Mouse (Mus musculus) midbrain, embryonic 14.5 days (tissue): ENCODE measurements around the gene Gnb2. TPM values are rescaled to one million over a fixed set of nuclear protein-coding genes. Genes with fewer than 3 reads are reported as not detected.

ENCODE experiments used
- ATAC-seq: fragments of 200-750 bp; cut with Nextera tagmentation; 2 replicates; pipeline ENCODE4 v1.8.0; 2017; ENCODE audit warnings: moderate number of reproducible peaks, moderate library complexity; ENCODE audit not compliant: low FRiP score, low TSS enrichment
- DNase-seq: peaks from one replicate; pipeline ENCODE4 v3.0.0-alpha.2; 2015
- H3K27ac ChIP-seq: fragments of 300-500 bp; sonication (generic); replicated peaks from 2 replicates; pipeline ENCODE4 v1.5.1; 2014; ENCODE audit warnings: mild to moderate bottlenecking, low read depth, low read length, moderate library complexity
- H3K27me3 ChIP-seq: fragments of 300-500 bp; sonication (generic); 2 replicates; pipeline ENCODE4 v1.6.1; 2014; ENCODE audit warnings: low read length, control low read depth, mixed read lengths; ENCODE audit not compliant: control insufficient read depth, insufficient read depth
- H3K36me3 ChIP-seq: fragments of 300-500 bp; sonication (generic); 2 replicates; pipeline ENCODE4 v1.6.1; 2014; ENCODE audit warnings: low read length, control low read depth; ENCODE audit not compliant: control insufficient read depth, insufficient read depth
- H3K4me1 ChIP-seq: fragments of 300-500 bp; sonication (generic); 2 replicates; pipeline ENCODE4 v1.6.1; 2014; ENCODE audit warnings: mild to moderate bottlenecking, antibody characterized with exemption, low read length, control low read depth; ENCODE audit not compliant: control insufficient read depth, insufficient read depth
- H3K4me2 ChIP-seq: fragments of 300-500 bp; sonication (generic); 2 replicates; pipeline ENCODE4 v1.6.1; 2014; ENCODE audit warnings: mild to moderate bottlenecking, low read length, moderate library complexity
- H3K4me3 ChIP-seq: fragments of 300-500 bp; sonication (generic); replicated peaks from 2 replicates; pipeline ENCODE4 v1.5.1; 2014; ENCODE audit warnings: low read depth, low read length
- H3K9ac ChIP-seq: fragments of 300-500 bp; sonication (generic); replicated peaks from 2 replicates; pipeline ENCODE4 v1.6.1; 2014; ENCODE audit warnings: mild to moderate bottlenecking, low read length, moderate library complexity
- H3K9me3 ChIP-seq: fragments of 300-500 bp; sonication (generic); 2 replicates; pipeline ENCODE4 v1.6.1; 2016; ENCODE audit warnings: low read length, control low read depth, mixed read lengths; ENCODE audit not compliant: control insufficient read depth
- WGBS: fragments of 180-500 bp; shearing (Covaris S2); extraction: QIAGEN DNeasy Blood & Tissue Kit; methylation state at CpG from one replicate; pipeline ENCODE4 v1.1.7; 2014; 5-methylcytosine and 5-hydroxymethylcytosine counted together
- polyA plus RNA-seq: library from polyadenylated mRNA; unstranded; fragments of >200 nt; fragmentation: Nextera tagmentation; extraction: Ambion mirVana; gene quantifications from 2 replicates; pipeline ENCODE4 v1.2.1, GENCODE M21; 2014

Gene Gnb2
- polyA plus RNA-seq, 1 experiment from 2014 or later = 633 TPM

DNA sequence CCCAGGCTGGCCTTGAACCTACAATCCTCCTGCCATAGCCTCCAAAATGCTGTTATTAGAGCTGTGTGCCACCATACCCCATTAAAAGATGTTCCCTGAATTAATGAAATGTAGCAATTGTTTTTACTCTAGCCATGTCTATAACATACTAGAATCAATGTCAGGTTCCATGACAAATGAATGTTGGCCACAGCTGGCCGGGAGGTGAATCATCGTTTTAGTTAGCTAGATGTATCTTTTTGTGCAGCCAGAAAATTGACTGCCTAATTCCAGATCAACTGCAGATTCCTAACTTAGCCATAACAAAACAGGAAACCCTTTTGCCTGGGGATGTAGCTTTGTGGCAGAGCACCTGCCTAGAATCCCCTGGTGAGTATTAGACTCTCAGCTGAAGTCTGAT lies 16.5 kb upstream of the Gnb2 start:
- no peaks in the 10 kb centered on the region for H3K27me3 ChIP-seq
- no peak overlapping the region for H3K4me2 ChIP-seq
- peaks cover 9% of the 10 kb centered on the region for H3K4me1 ChIP-seq
- no peaks in the 10 kb centered on the region for H3K9me3 ChIP-seq
- no peak overlapping the region for H3K4me3 ChIP-seq
- 89% methylated on average over 2 of the region's 2 CpGs for WGBS
- no peaks in the 10 kb centered on the region for H3K36me3 ChIP-seq
- DNase-seq = no peak
- ATAC-seq = no peak
- H3K9ac ChIP-seq = no peak overlapping the region
- no peak overlapping the region for H3K27ac ChIP-seq

GRCm38 (mm10) chr5:137545596-137545995 lies 12.3 kb upstream of the Gnb2 start:
- Histone ChIP-seq H3K36me3 (no peaks in the 10 kb centered on the region), H3K4me1 (no peaks in the 10 kb centered on the region), H3K9me3 (no peaks in the 10 kb centered on the region), H3K9ac (no peak overlapping the region), H3K27me3 (no peaks in the 10 kb centered on the region), H3K4me3 (no peak overlapping the region), H3K27ac (no peak overlapping the region), H3K4me2 (no peak overlapping the region)
- 80% methylated on average over 4 of the region's 4 CpGs for WGBS
- no peak for ATAC-seq
- no peak for DNase-seq

- ATAC-seq (no peak), DNase-seq (no peak)
- no peaks in the 10 kb centered on the region for H3K27me3 ChIP-seq
- H3K27ac ChIP-seq = no peak overlapping the region
- 75% methylated on average over 6 of the region's 6 CpGs for WGBS
- H3K9me3 ChIP-seq = no peaks in the 10 kb centered on the region
- no peak overlapping the region for H3K4me2 ChIP-seq
- H3K9ac ChIP-seq = no peak overlapping the region
- no peaks in the 10 kb centered on the region for H3K4me1 ChIP-seq
- no peak overlapping the region for H3K4me3 ChIP-seq
- H3K36me3 ChIP-seq = no peaks in the 10 kb centered on the region
Observed at GRCm38 (mm10) chr5:137544926-137545325, 11.6 kb upstream of the Gnb2 start.

DNA sequence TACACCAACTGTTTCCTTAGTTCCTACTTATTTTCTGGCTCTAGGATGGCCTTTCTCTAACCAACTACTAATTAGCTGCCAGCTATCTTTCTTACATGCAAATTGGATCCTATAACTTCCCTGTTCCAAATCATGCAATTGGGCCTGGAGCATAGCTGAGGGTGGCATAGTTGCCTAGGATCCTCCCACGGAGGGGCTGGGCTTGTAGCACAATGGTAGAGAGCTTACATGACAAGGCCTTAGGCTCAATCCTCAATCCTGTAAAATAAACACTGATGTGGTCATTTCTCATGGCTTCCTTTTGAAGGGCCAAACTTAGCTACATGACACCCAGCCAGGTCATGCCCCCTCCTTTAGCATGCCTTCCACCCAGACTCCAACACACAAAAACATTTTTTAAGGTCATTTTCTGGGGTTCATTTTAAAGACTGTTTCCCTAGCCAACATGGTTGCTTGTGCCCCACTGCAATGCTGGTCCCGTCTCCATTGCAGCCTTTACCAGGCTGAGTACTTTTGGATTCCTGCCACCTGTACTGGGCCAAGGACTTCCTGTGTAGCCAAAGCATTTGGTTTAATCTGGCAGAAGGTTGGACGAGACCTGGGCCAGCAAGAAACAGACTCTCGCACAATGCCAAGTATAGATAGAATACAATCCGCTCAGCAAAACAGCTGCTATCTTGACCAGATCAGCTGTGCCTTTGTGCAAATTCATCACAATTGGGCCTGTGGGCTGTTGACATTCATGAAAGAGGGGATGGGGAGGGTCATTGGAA lies 8.6 kb upstream of the Gnb2 start:
- H3K27me3 ChIP-seq = no peaks in the 10 kb centered on the region
- 76% methylated on average over 5 of the region's 5 CpGs for WGBS
- no peak overlapping the region for H3K9ac ChIP-seq
- no peaks in the 10 kb centered on the region for H3K4me1 ChIP-seq
- H3K4me3 ChIP-seq = no peak overlapping the region
- no peak overlapping the region for H3K27ac ChIP-seq
- no peaks in the 10 kb centered on the region for H3K9me3 ChIP-seq
- ATAC-seq (no peak), DNase-seq (no peak)
- no peaks in the 10 kb centered on the region for H3K36me3 ChIP-seq
- H3K4me2 ChIP-seq = no peak overlapping the region

DNA sequence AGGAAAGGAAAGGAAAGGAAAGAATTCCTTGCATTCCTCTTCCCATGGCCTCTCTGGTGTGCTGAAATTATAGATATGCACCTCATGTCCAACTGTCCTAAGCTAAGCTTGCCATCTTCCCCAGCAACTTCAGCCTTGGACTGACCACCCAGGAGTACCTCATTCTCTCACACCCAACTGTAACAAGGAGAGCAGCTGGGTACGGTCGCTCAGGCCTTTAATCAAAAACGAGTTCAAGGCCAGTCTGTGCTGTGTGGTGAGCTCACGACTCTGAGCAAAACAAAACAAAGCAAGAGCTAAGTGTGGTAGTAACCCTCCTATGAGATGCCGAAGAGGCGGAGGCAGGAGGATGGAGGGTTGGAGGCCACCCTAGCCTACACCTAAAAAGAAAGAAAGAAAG lies 7.7 kb upstream of the Gnb2 start:
- Histone ChIP-seq H3K9me3 (no peaks in the 10 kb centered on the region), H3K4me3 (no peak overlapping the region), H3K27me3 (no peaks in the 10 kb centered on the region), H3K27ac (no peak overlapping the region), H3K36me3 (no peaks in the 10 kb centered on the region), H3K9ac (no peak overlapping the region), H3K4me1 (no peaks in the 10 kb centered on the region), H3K4me2 (no peak overlapping the region)
- 78% methylated on average over 6 of the region's 6 CpGs for WGBS
- ATAC-seq (no peak), DNase-seq (no peak)

GRCm38 (mm10) chr5:137539291-137539801 lies 6.0 kb upstream of the Gnb2 start:
- Histone ChIP-seq H3K4me2 (no peak overlapping the region), H3K27ac (no peak overlapping the region), H3K36me3 (no peaks in the 10 kb centered on the region), H3K27me3 (no peaks in the 10 kb centered on the region), H3K9ac (no peak overlapping the region), H3K4me1 (no peaks in the 10 kb centered on the region), H3K4me3 (no peak overlapping the region), H3K9me3 (no peaks in the 10 kb centered on the region)
- 54% methylated on average over 7 of the region's 7 CpGs for WGBS
- no peak for ATAC-seq
- DNase-seq = peak; percentile 74

GRCm38 (mm10) chr5:137537461-137537860 lies 4.2 kb upstream of the Gnb2 start:
- 62% methylated on average over 4 of the region's 4 CpGs for WGBS
- DNase-seq (no peak), ATAC-seq (no peak)
- H3K27ac ChIP-seq = no peak overlapping the region
- no peaks in the 10 kb centered on the region for H3K36me3 ChIP-seq
- no peak overlapping the region for H3K4me2 ChIP-seq
- no peak overlapping the region for H3K4me3 ChIP-seq
- no peak overlapping the region for H3K9ac ChIP-seq
- H3K4me1 ChIP-seq = no peaks in the 10 kb centered on the region
- no peaks in the 10 kb centered on the region for H3K9me3 ChIP-seq
- no peaks in the 10 kb centered on the region for H3K27me3 ChIP-seq

- H3K4me3 ChIP-seq = no peak overlapping the region
Observed at GRCm38 (mm10) chr5:137535318-137535717, 2.0 kb upstream of the Gnb2 start.

DNA sequence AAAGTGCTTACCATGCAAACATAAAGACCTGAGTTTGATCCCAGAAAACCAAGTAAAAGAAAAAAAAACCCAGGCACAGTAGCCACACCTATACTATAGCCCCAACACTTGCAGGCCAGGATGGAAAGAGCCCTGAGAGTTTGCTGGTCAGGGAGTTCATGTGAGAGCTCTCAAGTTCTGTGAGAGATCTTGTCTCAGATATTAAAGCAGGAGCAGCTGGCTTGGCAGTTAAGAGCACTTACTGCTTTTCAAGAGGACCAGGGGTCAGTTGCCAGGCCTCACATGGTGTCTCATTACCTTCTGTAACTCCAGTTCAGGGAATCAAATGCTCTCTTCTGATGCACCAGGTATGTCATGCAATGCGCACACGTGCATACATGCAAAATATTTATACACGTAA lies 1.5 kb upstream of the Gnb2 start:
- Histone ChIP-seq H3K36me3 (peaks cover 5% of the 10 kb centered on the region), H3K4me3 (no peak overlapping the region), H3K27ac (no peak overlapping the region), H3K27me3 (no peaks in the 10 kb centered on the region), H3K4me1 (peaks cover 6% of the 10 kb centered on the region), H3K4me2 (no peak overlapping the region), H3K9me3 (no peaks in the 10 kb centered on the region), H3K9ac (no peak overlapping the region)
- DNase-seq (no peak), ATAC-seq (no peak)
- 92% methylated on average over 3 of the region's 3 CpGs for WGBS

More at GRCm38 (mm10) chr5:137535318-137535717, 2.0 kb upstream of the Gnb2 start:
- H3K9me3 ChIP-seq = no peaks in the 10 kb centered on the region
- 86% methylated on average over 9 of the region's 9 CpGs for WGBS
- H3K4me1 ChIP-seq = peaks cover under 1% of the 10 kb centered on the region; the same call in 1 of the 2 replicates
- no peaks in the 10 kb centered on the region for H3K27me3 ChIP-seq
- ATAC-seq = no peak
- no peaks in the 10 kb centered on the region for H3K36me3 ChIP-seq
- no peak overlapping the region for H3K27ac ChIP-seq
- no peak overlapping the region for H3K9ac ChIP-seq
- DNase-seq = no peak
- H3K4me2 ChIP-seq = no peak overlapping the region
